Mouse (Mus musculus): ENCODE data around the gene Micu2. TPM values are rescaled to one million over a fixed set of nuclear protein-coding genes. Genes with fewer than 3 reads are reported as not detected.
"Not testable (repeated sequence)": the region's sequence is repeated elsewhere in the genome, so short reads cannot be mapped to it uniquely, and the experiment has no call there.

Gene Micu2
- polyA plus RNA-seq, 1 experiment from 2014 or later = 82.7 TPM

- Histone ChIP-seq H3K9me3 (no peaks in the 10 kb centered on the region), H3K4me1 (0 out of 2 replicates have a peak, but pooled peaks cover 7% of the 10 kb centered on the region), H3K4me3 (no peak overlapping the region), H3K27ac (no peak overlapping the region), H3K27me3 (ENCODE audit: insufficient read depth, poor library complexity, severe bottlenecking) (no peaks in the 10 kb centered on the region), H3K36me3 (peaks cover 15% of the 10 kb centered on the region; the same call in 1 of the 2 replicates)
- WGBS = 89% methylated on average over 13 of the region's 13 CpGs
- no peak for DNase-seq (ENCODE audit: low spot score)
These were observed 64.4 kb downstream of the Micu2 start for GRCm38 (mm10) chr14:57934666-57935065.

GRCm38 (mm10) chr14:57933608-57934007 lies 65.5 kb downstream of the Micu2 start:
- no peaks in the 10 kb centered on the region for H3K27me3 ChIP-seq (ENCODE audit: insufficient read depth, poor library complexity, severe bottlenecking)

GRCm38 (mm10) chr14:57932881-57933443 lies 66.1 kb downstream of the Micu2 start:
- Histone ChIP-seq H3K9me3 (no peaks in the 10 kb centered on the region), H3K36me3 (peaks cover 14% of the 10 kb centered on the region; the same call in 1 of the 2 replicates), H3K4me3 (no peak overlapping the region), H3K27me3 (ENCODE audit: insufficient read depth, poor library complexity, severe bottlenecking) (no peaks in the 10 kb centered on the region), H3K27ac (no peak overlapping the region), H3K4me1 (0 out of 2 replicates have a peak, but pooled peaks cover 7% of the 10 kb centered on the region)
- 41% methylated on average over 7 of the region's 7 CpGs for WGBS
- peak; percentile 51 for DNase-seq (ENCODE audit: low spot score)

More at GRCm38 (mm10) chr14:57933608-57934007, 65.5 kb downstream of the Micu2 start:
- no peaks in the 10 kb centered on the region for H3K9me3 ChIP-seq
- WGBS = 60% methylated on average over 7 of the region's 7 CpGs
- 0 out of 2 replicates have a peak, but pooled peaks cover 7% of the 10 kb centered on the region for H3K4me1 ChIP-seq
- H3K27ac ChIP-seq = no peak overlapping the region
- no peak for DNase-seq (ENCODE audit: low spot score)
- peaks cover 14% of the 10 kb centered on the region; the same call in 1 of the 2 replicates for H3K36me3 ChIP-seq
- H3K4me3 ChIP-seq = no peak overlapping the region

GRCm38 (mm10) chr14:57921428-57922131 lies 77.5 kb downstream of the Micu2 start:
- no peak for DNase-seq (ENCODE audit: low spot score)
- peaks cover 14% of the 10 kb centered on the region for H3K4me1 ChIP-seq
- no peak overlapping the region for H3K4me3 ChIP-seq
- H3K27me3 ChIP-seq (ENCODE audit: insufficient read depth, poor library complexity, severe bottlenecking) = no peaks in the 10 kb centered on the region
- H3K9me3 ChIP-seq = no peaks in the 10 kb centered on the region
- H3K36me3 ChIP-seq = peaks cover 50% of the 10 kb centered on the region
- 60% methylated on average over 10 of the region's 10 CpGs for WGBS
- H3K27ac ChIP-seq = 0 out of 2 replicates have a peak overlapping the region, but pooled peaks have one; percentile 18

GRCm38 (mm10) chr14:57920568-57921310 lies 78.3 kb downstream of the Micu2 start:
- no peak for DNase-seq (ENCODE audit: low spot score)
- Histone ChIP-seq H3K27ac (no peak overlapping the region), H3K27me3 (ENCODE audit: insufficient read depth, poor library complexity, severe bottlenecking) (no peaks in the 10 kb centered on the region), H3K36me3 (peaks cover 52% of the 10 kb centered on the region), H3K4me1 (peaks cover 14% of the 10 kb centered on the region), H3K9me3 (no peaks in the 10 kb centered on the region), H3K4me3 (no peak overlapping the region)
- 71% methylated on average over 18 of the region's 18 CpGs for WGBS

GRCm38 (mm10) chr14:57919148-57919875 lies 79.8 kb downstream of the Micu2 start:
- H3K27me3 ChIP-seq (ENCODE audit: insufficient read depth, poor library complexity, severe bottlenecking) = no peaks in the 10 kb centered on the region
- no peak for DNase-seq (ENCODE audit: low spot score)
- peaks cover 14% of the 10 kb centered on the region for H3K4me1 ChIP-seq
- H3K9me3 ChIP-seq = no peaks in the 10 kb centered on the region
- WGBS = 87% methylated on average over 17 of the region's 17 CpGs
- H3K36me3 ChIP-seq = peaks cover 55% of the 10 kb centered on the region
- no peak overlapping the region for H3K27ac ChIP-seq
- no peak overlapping the region for H3K4me3 ChIP-seq

- Histone ChIP-seq H3K4me3 (no peak overlapping the region), H3K4me1 (no peaks in the 10 kb centered on the region), H3K27me3 (ENCODE audit: insufficient read depth, poor library complexity, severe bottlenecking) (no peaks in the 10 kb centered on the region), H3K36me3 (peaks cover 36% of the 10 kb centered on the region), H3K27ac (no peak overlapping the region), H3K9me3 (no peaks in the 10 kb centered on the region)
- WGBS = 72% methylated on average over 6 of the region's 6 CpGs
- DNase-seq (ENCODE audit: low spot score) = no peak
These were observed 83.7 kb downstream of the Micu2 start for GRCm38 (mm10) chr14:57915341-57915740.

GRCm38 (mm10) chr14:57912211-57913007 lies 86.7 kb downstream of the Micu2 start:
- not testable (repeated sequence) for H3K4me1 ChIP-seq; H3K27ac ChIP-seq; H3K27me3 ChIP-seq (ENCODE audit: insufficient read depth, poor library complexity, severe bottlenecking); DNase-seq (ENCODE audit: low spot score); H3K9me3 ChIP-seq; H3K4me3 ChIP-seq
- 33% methylated on average over 1 of the region's 1 CpGs for WGBS
- H3K36me3 ChIP-seq = peaks cover 24% of the 10 kb centered on the region

GRCm38 (mm10) chr14:57911787-57912186 lies 87.3 kb downstream of the Micu2 start:
- H3K27me3 ChIP-seq (ENCODE audit: insufficient read depth, poor library complexity, severe bottlenecking); DNase-seq (ENCODE audit: low spot score); H3K4me3 ChIP-seq; H3K27ac ChIP-seq; H3K9me3 ChIP-seq; H3K4me1 ChIP-seq: not testable (repeated sequence)
- peaks cover 18% of the 10 kb centered on the region for H3K36me3 ChIP-seq

- no peak overlapping the region for H3K4me3 ChIP-seq
- no peaks in the 10 kb centered on the region for H3K27me3 ChIP-seq (ENCODE audit: insufficient read depth, poor library complexity, severe bottlenecking)
- no peaks in the 10 kb centered on the region for H3K4me1 ChIP-seq
- H3K9me3 ChIP-seq = no peaks in the 10 kb centered on the region
- DNase-seq (ENCODE audit: low spot score) = no peak
- WGBS = 74% methylated on average over 4 of the region's 4 CpGs
- no peak overlapping the region for H3K27ac ChIP-seq
- peaks cover 14% of the 10 kb centered on the region for H3K36me3 ChIP-seq
These were observed 87.7 kb downstream of the Micu2 start for GRCm38 (mm10) chr14:57911316-57911715.

GRCm38 (mm10) chr14:57910501-57911068 lies 88.5 kb downstream of the Micu2 start:
- Histone ChIP-seq H3K9me3 (no peaks in the 10 kb centered on the region), H3K4me3 (peak overlapping the region; percentile 47), H3K27me3 (ENCODE audit: insufficient read depth, poor library complexity, severe bottlenecking) (no peaks in the 10 kb centered on the region), H3K36me3 (peaks cover 6% of the 10 kb centered on the region), H3K27ac (peak overlapping the region; percentile 65; the same call in 1 of the 2 replicates), H3K4me1 (no peaks in the 10 kb centered on the region)
- WGBS = 23% methylated on average over 26 of the region's 26 CpGs
- peak; percentile 94 for DNase-seq (ENCODE audit: low spot score)

- WGBS = 67% methylated on average over 5 of the region's 5 CpGs
- no peaks in the 10 kb centered on the region for H3K4me1 ChIP-seq
- no peak overlapping the region for H3K27ac ChIP-seq
- no peak for DNase-seq (ENCODE audit: low spot score)
- H3K27me3 ChIP-seq (ENCODE audit: insufficient read depth, poor library complexity, severe bottlenecking) = no peaks in the 10 kb centered on the region
- H3K4me3 ChIP-seq = no peak overlapping the region
- no peaks in the 10 kb centered on the region for H3K9me3 ChIP-seq
- no peaks in the 10 kb centered on the region for H3K36me3 ChIP-seq
These were observed 89.8 kb downstream of the Micu2 start for GRCm38 (mm10) chr14:57909297-57909696.

Data from heart, embryonic 10.5 days (tissue).